Mouse (Mus musculus) cortical plate, adult 2 months (tissue): ENCODE data around the gene Elfn1.

Experiments used
- CTCF ChIP-seq: fragments of 200-500 bp; IDR thresholded peaks from 2 replicates; pipeline ENCODE4 v1.5.1; 2011; ENCODE audit warnings: mild to moderate bottlenecking, control low read depth, low read length; ENCODE audit not compliant: insufficient read depth; ENCODE audit errors: extremely low read depth
- POLR2A ChIP-seq: fragments of 200-500 bp; IDR thresholded peaks from 2 replicates; pipeline ENCODE4 v1.6.1; 2011; ENCODE audit warnings: mild to moderate bottlenecking, low read length, control low read depth; ENCODE audit not compliant: insufficient read depth; ENCODE audit errors: extremely low read depth

- TF ChIP-seq CTCF (no peak), POLR2A (no peak)
Measured at GRCm38 (mm10) chr5:139912121-139912771, 4.5 kb downstream of the Elfn1 start.
